Mouse (Mus musculus) frontal cortex, postnatal 25 days (tissue): Measurements from ENCODE around the gene Adam8.

Experiments used
- DNase-seq, 2 experiments: peaks; one replicate each; pipeline ENCODE4 v3.0.0; 2022; ENCODE audit warnings: low spot score in 2 of 2

Gene Adam8

GRCm38 (mm10) chr7:139979011-139979719 lies 13.2 kb downstream of the Adam8 start:
- peak in 1 of 2 experiments; percentile 18 for DNase-seq

DNA sequence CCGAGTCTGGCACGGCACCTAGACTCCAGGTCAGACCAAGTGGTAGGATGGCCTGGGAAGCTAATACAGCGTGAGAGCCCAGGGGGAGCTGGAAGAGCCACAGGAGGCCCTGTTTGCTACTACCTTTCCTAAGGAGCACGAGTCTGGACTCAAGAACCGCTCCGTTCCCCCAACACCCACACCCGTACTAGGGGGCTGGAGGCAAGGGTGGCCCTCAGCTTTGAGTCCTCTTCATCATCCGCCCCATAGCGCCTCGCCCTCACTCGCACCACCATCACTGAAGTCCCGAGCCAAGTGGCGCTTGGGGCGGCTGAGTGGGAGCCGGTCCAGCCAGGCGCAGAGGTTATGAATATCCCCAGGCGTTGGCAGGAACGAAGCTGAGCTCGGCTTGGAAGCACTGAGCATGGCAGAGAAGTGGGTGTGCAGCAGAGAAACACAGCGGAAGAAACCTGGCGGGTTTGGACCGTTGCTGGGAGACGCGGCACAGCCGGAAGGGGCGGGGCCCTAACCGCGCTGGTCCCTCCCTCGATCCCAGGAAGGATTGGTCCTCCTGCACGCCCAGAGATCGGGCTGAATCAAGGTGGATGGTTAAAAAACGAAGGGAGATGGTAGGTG lies 14.0 kb downstream of the Adam8 start, which contains the start of gene 6430531B16Rik:
Gene 6430531B16Rik (minus strand): TSS at position 478 of the 615 bp plus-strand sequence.
- DNase-seq, result peak; percentile 69 to 85

DNA sequence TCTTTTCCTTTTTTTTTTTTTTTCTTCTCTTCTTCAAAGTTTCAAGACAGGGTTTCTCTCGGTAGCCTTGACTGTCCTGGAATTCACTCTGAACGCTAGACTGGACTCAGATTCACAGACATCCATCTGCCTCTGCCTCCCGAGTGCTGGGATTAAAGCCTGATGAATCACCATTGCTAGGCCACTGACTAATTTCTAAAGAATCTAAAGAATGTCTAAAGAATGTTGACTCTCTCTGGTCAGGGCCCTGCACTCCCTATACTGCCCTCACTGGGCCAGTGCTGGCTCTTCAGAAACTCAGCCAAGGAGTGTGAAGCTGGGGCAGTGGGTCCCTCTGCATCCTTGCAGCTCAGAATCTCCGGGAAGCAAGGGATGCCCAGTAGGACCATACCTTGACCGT lies 16.9 kb downstream of the Adam8 start:
- no peak for DNase-seq

DNA sequence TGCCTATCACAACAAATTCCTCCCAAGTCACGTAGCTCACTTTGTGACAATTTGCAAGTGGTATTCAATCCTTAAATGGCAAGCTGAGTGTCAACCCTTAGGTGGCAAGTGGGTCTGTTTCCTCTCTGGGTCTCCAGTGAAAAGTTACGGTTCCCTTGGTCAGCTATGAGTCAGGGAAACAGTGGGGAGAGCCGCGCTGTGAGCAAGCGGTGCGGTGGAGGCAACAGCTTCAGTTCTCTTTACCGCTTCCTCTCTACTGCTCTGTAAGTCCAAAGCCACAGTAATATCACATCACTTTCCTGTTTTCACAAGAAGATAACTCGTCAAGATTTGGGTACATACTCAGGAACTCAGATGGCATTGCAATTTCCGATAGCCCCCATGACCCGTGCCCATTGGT lies 18.1 kb downstream of the Adam8 start:
- no peak for DNase-seq

DNA sequence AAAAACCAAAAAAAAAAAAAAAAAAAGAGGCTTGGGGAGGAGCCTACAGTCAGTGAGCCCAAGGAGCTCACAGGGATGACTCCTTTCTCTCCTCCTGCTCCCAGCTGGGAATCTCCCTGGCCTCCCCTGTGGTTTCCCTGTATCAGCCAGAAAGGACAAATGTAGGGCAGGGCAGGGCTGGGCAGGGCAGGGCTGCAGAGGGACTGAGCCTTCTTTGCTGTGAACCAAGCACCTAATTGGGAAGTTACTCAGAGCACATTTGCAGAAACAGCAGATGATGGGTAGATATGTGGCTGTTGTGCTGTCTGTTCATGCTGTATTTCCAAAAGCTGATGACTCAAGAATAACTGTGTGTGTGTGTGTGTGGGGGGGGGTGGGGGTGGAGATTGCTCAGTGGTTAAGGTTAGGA lies 19.4 kb downstream of the Adam8 start:
- DNase-seq, result no peak

GRCm38 (mm10) chr7:139971436-139971835 lies 20.9 kb downstream of the Adam8 start:
- DNase-seq, result no peak

GRCm38 (mm10) chr7:139970979-139971378 lies 21.4 kb downstream of the Adam8 start:
- DNase-seq, result no peak

- DNase-seq, result no peak
These were observed 22.0 kb downstream of the Adam8 start for GRCm38 (mm10) chr7:139970216-139970919.

- DNase-seq, result peak; percentile 85 to 93
These were observed 22.8 kb downstream of the Adam8 start for GRCm38 (mm10) chr7:139969348-139970130.

DNA sequence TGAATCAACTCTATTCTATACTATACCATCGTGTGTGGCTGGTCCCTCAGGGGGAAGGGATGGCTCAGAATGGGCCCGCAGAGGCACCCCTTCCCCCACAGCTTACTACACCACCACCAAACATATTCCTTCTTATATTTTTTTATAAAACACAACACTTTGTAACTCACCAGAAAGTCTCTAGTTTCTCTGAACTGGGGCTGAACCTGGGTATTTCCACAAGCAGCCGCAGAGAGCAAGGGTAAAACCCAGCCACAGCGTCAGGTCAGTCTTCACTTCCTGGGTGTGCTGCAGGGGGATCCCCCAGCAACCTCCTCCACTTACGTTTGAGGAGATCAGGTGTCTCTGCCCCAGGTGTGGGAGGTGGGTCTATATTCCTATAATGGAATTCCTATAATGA lies 23.9 kb downstream of the Adam8 start:
- DNase-seq, result no peak

- no peak for DNase-seq
These were observed 25.2 kb downstream of the Adam8 start for GRCm38 (mm10) chr7:139967175-139967574.

GRCm38 (mm10) chr7:139963814-139964213 lies 28.5 kb downstream of the Adam8 start:
- no peak for DNase-seq

DNA sequence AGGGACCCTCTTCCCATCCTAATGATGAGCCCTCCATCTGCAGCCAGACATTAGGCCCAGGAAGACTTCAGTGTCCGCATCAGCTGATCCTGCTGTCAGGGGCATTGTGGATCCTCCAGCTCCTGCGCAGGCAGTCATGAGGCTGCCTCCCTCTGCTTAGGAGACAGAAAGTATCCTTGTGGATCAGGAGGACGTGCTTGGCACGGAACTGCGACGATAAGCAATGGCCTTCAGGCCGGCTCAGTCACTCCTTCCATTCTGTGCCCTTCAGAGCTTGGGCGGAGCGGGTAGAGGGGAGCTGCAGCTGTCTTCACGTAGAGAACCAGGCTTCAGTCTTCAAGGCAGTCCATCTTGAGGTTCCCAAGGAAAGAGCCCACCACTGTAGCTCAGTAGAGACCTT lies 31.2 kb downstream of the Adam8 start:
- no peak for DNase-seq

- DNase-seq, result no peak
These were observed 34.4 kb downstream of the Adam8 start for GRCm38 (mm10) chr7:139957958-139958357.

GRCm38 (mm10) chr7:139957437-139957836 lies 34.9 kb downstream of the Adam8 start:
- no peak for DNase-seq

- DNase-seq, result no peak
These were observed 35.7 kb downstream of the Adam8 start for GRCm38 (mm10) chr7:139956658-139957057.

DNA sequence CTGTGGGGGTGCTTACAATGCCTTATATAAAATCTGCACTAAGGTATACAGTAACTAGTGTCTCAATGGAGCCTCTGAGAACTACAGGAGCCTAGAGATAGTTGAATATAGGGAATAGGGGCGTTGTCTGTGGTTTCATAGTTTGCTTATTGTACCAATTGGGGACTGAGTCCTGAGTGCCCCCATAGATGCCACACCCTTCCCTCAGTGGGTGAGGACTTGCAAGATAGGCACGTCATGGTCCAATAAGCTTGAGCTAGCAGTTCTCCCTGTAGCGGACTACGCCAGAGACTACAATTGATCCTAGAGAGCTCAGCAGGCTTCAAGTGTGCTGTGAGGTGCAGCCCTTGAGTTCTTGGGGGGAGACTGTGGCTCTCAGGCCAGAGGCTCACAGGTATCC lies 36.9 kb downstream of the Adam8 start:
- DNase-seq, result no peak

- no peak for DNase-seq
These were observed 40.2 kb downstream of the Adam8 start for GRCm38 (mm10) chr7:139951991-139952633.

- DNase-seq, result no peak
These were observed 41.3 kb downstream of the Adam8 start for GRCm38 (mm10) chr7:139951079-139951478.

DNA sequence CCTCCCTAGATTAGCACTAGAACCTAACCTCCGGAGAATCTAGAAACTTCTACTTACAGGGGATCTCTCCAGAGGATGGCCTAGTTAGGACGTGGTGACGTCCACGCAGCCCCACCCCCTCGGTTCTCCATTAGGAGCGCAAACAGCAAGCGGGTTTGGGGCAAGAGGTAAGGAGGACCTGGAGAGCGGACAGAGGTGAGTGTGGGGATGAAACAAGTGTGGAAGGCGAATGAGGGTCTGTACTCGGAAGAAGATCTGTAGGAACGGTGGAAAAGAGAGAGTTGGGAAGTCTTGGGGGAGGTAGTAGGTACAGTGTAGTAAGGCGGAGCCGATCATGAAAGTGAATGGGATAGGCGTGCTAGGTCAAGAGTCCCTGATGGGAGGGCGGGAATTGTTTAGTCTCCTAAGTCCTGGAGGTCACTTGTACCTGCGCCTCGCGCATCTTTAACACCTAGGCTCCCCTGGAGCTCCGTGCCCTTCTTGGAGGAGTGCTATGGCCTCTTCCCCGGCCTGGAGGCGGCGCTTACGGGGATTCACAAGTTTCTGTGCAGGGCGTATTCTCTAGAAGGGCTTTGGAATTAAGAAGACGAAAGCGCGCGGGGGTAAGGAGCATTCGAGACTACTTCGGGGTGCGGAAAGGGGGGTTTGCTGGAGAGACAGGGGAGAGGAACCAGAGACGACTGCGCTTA lies 41.9 kb downstream of the Adam8 start:
- no peak for DNase-seq

GRCm38 (mm10) chr7:139949893-139950282 lies 42.5 kb downstream of the Adam8 start:
- no peak for DNase-seq
